Mouse (Mus musculus): ENCODE data around the gene Zfp867. TPM values are rescaled to one million over a fixed set of nuclear protein-coding genes. Genes with fewer than 3 reads are reported as not detected.

Zfp867 gene
- polyA plus RNA-seq, 1 experiment from 2014 or later, result 16.3 TPM

- no peaks in the 10 kb centered on the region for H3K27me3 ChIP-seq (ENCODE audit: control insufficient read depth, insufficient read depth, low read length)
- no peak for DNase-seq (ENCODE audit: low spot score)
- H3K4me1 ChIP-seq (replicated peaks; ENCODE audit: control insufficient read depth, insufficient read depth, low read length), result no peaks in the 10 kb centered on the region
- no peak overlapping the region for H3K27ac ChIP-seq
- ATAC-seq (ENCODE audit: low FRiP score), result no peak
- no peaks in the 10 kb centered on the region for H3K9me3 ChIP-seq (ENCODE audit: control insufficient read depth, low read length)
- no peak overlapping the region for H3K4me3 ChIP-seq (replicated peaks; ENCODE audit: low read length)
- no peak overlapping the region for H3K4me2 ChIP-seq (replicated peaks)
- H3K36me3 ChIP-seq (replicated peaks; ENCODE audit: control insufficient read depth, insufficient read depth), result peaks cover 33% of the 10 kb centered on the region
- H3K9ac ChIP-seq, result no peak overlapping the region
These were observed 29.2 kb downstream of the Zfp867 start for GRCm38 (mm10) chr11:59443102-59443501.

- ATAC-seq (ENCODE audit: low FRiP score) (no peak), DNase-seq (ENCODE audit: low spot score) (no peak)
- Histone ChIP-seq H3K27ac (no peak overlapping the region), H3K4me2 (replicated peaks) (no peak overlapping the region), H3K27me3 (ENCODE audit: control insufficient read depth, insufficient read depth, low read length) (no peaks in the 10 kb centered on the region), H3K4me3 (replicated peaks; ENCODE audit: low read length) (no peak overlapping the region), H3K9ac (no peak overlapping the region), H3K36me3 (replicated peaks; ENCODE audit: control insufficient read depth, insufficient read depth) (peaks cover 59% of the 10 kb centered on the region), H3K9me3 (ENCODE audit: control insufficient read depth, low read length) (0 out of 2 replicates have a peak, but pooled peaks cover 9% of the 10 kb centered on the region), H3K4me1 (replicated peaks; ENCODE audit: control insufficient read depth, insufficient read depth, low read length) (no peaks in the 10 kb centered on the region)
- 96% methylated on average over 12 of the region's 12 CpGs for WGBS
These were observed 34.3 kb downstream of the Zfp867 start for GRCm38 (mm10) chr11:59437954-59438353.

DNA sequence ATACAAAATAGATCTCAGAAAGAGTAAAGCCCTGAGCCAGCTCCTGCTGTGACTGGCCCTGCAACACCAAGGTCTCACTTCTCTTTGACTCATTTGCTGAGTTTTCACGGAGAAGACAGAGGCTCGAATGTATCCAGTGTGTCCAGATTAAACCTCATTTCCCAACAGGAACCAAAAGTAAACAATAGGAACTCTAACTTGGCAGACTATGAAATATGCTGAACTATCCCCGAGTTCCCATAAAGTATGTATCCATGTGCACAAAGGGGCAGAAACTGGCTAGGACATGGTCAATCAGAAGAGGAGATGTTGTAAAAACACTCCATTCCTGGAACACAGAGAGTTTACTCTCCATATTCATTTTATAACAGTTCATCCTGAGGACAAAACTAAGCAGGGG lies 40.0 kb downstream of the Zfp867 start:
- no peaks in the 10 kb centered on the region for H3K27me3 ChIP-seq (ENCODE audit: control insufficient read depth, insufficient read depth, low read length)
- no peak for ATAC-seq (ENCODE audit: low FRiP score)
- 0 out of 2 replicates have a peak, but pooled peaks cover 9% of the 10 kb centered on the region for H3K9me3 ChIP-seq (ENCODE audit: control insufficient read depth, low read length)
- H3K9ac ChIP-seq, result no peak overlapping the region
- DNase-seq (ENCODE audit: low spot score), result no peak
- no peaks in the 10 kb centered on the region for H3K4me1 ChIP-seq (replicated peaks; ENCODE audit: control insufficient read depth, insufficient read depth, low read length)
- no peak overlapping the region for H3K4me3 ChIP-seq (replicated peaks; ENCODE audit: low read length)
- no peak overlapping the region for H3K4me2 ChIP-seq (replicated peaks)
- H3K27ac ChIP-seq, result no peak overlapping the region
- peaks cover 73% of the 10 kb centered on the region for H3K36me3 ChIP-seq (replicated peaks; ENCODE audit: control insufficient read depth, insufficient read depth)
- WGBS, result 71% methylated on average over 3 of the region's 3 CpGs

GRCm38 (mm10) chr11:59429959-59430358 lies 42.3 kb downstream of the Zfp867 start:
- Histone ChIP-seq H3K36me3 (replicated peaks; ENCODE audit: control insufficient read depth, insufficient read depth) (peaks cover 78% of the 10 kb centered on the region), H3K9ac (no peak overlapping the region), H3K27me3 (ENCODE audit: control insufficient read depth, insufficient read depth, low read length) (no peaks in the 10 kb centered on the region), H3K4me1 (replicated peaks; ENCODE audit: control insufficient read depth, insufficient read depth, low read length) (no peaks in the 10 kb centered on the region), H3K4me3 (replicated peaks; ENCODE audit: low read length) (no peak overlapping the region), H3K27ac (no peak overlapping the region), H3K9me3 (ENCODE audit: control insufficient read depth, low read length) (no peaks in the 10 kb centered on the region), H3K4me2 (replicated peaks) (no peak overlapping the region)
- ATAC-seq (ENCODE audit: low FRiP score) (no peak), DNase-seq (ENCODE audit: low spot score) (no peak)
- WGBS, result 80% methylated on average over 1 of the region's 1 CpGs

DNA sequence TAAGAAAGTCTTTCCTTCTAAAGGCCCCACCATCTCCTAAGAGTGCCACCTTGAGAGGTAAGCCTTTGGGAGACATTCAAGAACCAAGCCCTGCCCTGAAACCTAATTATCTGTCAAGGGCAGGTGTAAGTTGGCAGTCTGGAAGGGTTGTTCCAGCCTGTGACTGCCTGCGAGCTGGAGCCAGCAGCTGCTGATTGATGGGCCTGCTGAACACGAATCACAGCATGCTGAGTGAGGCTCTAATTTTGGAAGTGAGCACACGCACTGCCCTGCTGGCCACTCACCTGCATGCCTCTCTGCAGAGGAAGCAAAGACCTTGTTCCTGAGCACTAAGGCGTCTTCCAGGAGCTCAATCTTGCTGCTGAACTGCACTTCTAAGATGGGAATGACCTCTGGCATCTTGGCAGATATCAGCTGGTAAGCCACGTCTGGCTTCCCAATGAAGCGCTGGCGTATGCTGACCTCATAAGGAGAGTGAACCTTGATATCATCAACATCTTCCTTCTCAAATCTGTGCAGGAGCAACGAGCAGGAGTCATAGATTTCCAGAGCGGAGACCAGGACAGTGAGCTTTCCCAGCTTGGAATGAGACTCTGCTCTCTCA lies 44.1 kb downstream of the Zfp867 start:
- H3K27ac ChIP-seq, result no peak overlapping the region
- ATAC-seq (ENCODE audit: low FRiP score) (no peak), DNase-seq (ENCODE audit: low spot score) (no peak)
- H3K36me3 ChIP-seq (replicated peaks; ENCODE audit: control insufficient read depth, insufficient read depth), result peaks cover 80% of the 10 kb centered on the region
- H3K4me2 ChIP-seq (replicated peaks), result no peak overlapping the region
- H3K9ac ChIP-seq, result no peak overlapping the region
- WGBS, result 92% methylated on average over 9 of the region's 9 CpGs
- H3K27me3 ChIP-seq (ENCODE audit: control insufficient read depth, insufficient read depth, low read length), result no peaks in the 10 kb centered on the region
- no peaks in the 10 kb centered on the region for H3K4me1 ChIP-seq (replicated peaks; ENCODE audit: control insufficient read depth, insufficient read depth, low read length)
- no peak overlapping the region for H3K4me3 ChIP-seq (replicated peaks; ENCODE audit: low read length)
- H3K9me3 ChIP-seq (ENCODE audit: control insufficient read depth, low read length), result no peaks in the 10 kb centered on the region

- H3K4me3 ChIP-seq (replicated peaks; ENCODE audit: low read length), result no peak overlapping the region
- H3K9ac ChIP-seq, result no peak overlapping the region
- H3K4me2 ChIP-seq (replicated peaks), result no peak overlapping the region
- H3K9me3 ChIP-seq (ENCODE audit: control insufficient read depth, low read length), result no peaks in the 10 kb centered on the region
- no peaks in the 10 kb centered on the region for H3K27me3 ChIP-seq (ENCODE audit: control insufficient read depth, insufficient read depth, low read length)
- H3K36me3 ChIP-seq (replicated peaks; ENCODE audit: control insufficient read depth, insufficient read depth), result peaks cover 73% of the 10 kb centered on the region
- DNase-seq (ENCODE audit: low spot score) (no peak), ATAC-seq (ENCODE audit: low FRiP score) (no peak)
- H3K4me1 ChIP-seq (replicated peaks; ENCODE audit: control insufficient read depth, insufficient read depth, low read length), result no peaks in the 10 kb centered on the region
- H3K27ac ChIP-seq, result no peak overlapping the region
- 64% methylated on average over 7 of the region's 7 CpGs for WGBS
These were observed 46.6 kb downstream of the Zfp867 start for GRCm38 (mm10) chr11:59425671-59426101.

DNA sequence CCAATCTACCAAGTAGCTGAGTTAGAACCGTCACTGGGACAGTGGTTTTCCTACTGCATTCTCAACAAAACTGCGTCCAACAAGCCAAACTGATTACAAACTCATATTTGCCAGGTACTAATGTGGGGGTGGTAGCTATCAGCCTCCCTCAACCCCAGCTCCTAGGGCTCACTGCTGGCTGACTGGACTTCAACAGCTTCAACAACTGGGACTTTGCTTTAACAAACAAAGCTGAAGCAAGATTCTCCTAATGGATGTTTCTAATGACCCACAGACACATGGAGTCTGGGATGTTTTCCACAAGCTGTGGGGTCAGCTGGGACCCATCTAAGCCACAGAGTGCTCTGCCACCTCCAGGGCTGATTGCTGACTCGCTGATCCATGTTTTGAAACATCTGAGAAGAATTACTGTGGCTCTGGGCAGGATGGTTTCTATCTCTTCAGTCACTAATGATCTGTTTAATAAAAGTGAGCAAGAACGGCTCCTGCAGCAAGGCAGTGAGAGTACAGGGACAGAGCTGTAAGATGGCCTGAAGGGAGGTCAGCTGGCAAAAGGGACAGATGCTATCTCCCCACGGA lies 49.2 kb downstream of the Zfp867 start:
- WGBS, result 84% methylated on average over 5 of the region's 5 CpGs
- no peak overlapping the region for H3K4me3 ChIP-seq (replicated peaks; ENCODE audit: low read length)
- H3K9ac ChIP-seq, result no peak overlapping the region
- H3K27ac ChIP-seq, result no peak overlapping the region
- no peak for DNase-seq (ENCODE audit: low spot score)
- no peaks in the 10 kb centered on the region for H3K9me3 ChIP-seq (ENCODE audit: control insufficient read depth, low read length)
- H3K4me1 ChIP-seq (replicated peaks; ENCODE audit: control insufficient read depth, insufficient read depth, low read length), result no peaks in the 10 kb centered on the region
- no peak for ATAC-seq (ENCODE audit: low FRiP score)
- H3K4me2 ChIP-seq (replicated peaks), result no peak overlapping the region
- H3K27me3 ChIP-seq (ENCODE audit: control insufficient read depth, insufficient read depth, low read length), result no peaks in the 10 kb centered on the region
- peaks cover 86% of the 10 kb centered on the region for H3K36me3 ChIP-seq (replicated peaks; ENCODE audit: control insufficient read depth, insufficient read depth)

GRCm38 (mm10) chr11:59421967-59422366 lies 50.3 kb downstream of the Zfp867 start:
- no peak for ATAC-seq (ENCODE audit: low FRiP score)
- peaks cover 86% of the 10 kb centered on the region for H3K36me3 ChIP-seq (replicated peaks; ENCODE audit: control insufficient read depth, insufficient read depth)
- no peak for DNase-seq (ENCODE audit: low spot score)
- no peak overlapping the region for H3K27ac ChIP-seq
- no peak overlapping the region for H3K4me2 ChIP-seq (replicated peaks)
- no peaks in the 10 kb centered on the region for H3K9me3 ChIP-seq (ENCODE audit: control insufficient read depth, low read length)
- 93% methylated on average over 2 of the region's 2 CpGs for WGBS
- H3K4me3 ChIP-seq (replicated peaks; ENCODE audit: low read length), result no peak overlapping the region
- H3K27me3 ChIP-seq (ENCODE audit: control insufficient read depth, insufficient read depth, low read length), result no peaks in the 10 kb centered on the region
- no peak overlapping the region for H3K9ac ChIP-seq
- H3K4me1 ChIP-seq (replicated peaks; ENCODE audit: control insufficient read depth, insufficient read depth, low read length), result no peaks in the 10 kb centered on the region

DNA sequence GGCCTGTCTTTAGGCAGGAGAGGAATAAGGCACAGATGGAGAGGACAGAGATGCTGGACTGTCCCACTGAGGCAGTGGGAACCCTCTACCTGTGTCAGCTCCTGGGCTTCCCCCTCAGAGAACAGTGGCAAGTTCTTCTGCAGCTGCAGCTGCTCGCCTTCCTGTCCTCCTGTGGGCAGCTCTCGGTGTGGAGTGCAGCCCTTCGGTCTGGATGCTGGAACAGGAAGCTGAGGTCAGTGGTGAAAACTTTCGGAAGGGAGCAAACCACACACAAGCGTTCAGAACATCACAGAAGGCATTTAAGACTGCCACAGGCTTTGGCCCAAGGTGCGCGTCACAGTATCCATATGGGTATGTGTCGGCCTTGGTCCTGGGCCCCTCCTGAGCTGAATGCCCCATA lies 50.8 kb downstream of the Zfp867 start:
- DNase-seq (ENCODE audit: low spot score) (no peak), ATAC-seq (ENCODE audit: low FRiP score) (no peak)
- H3K9me3 ChIP-seq (ENCODE audit: control insufficient read depth, low read length), result no peaks in the 10 kb centered on the region
- no peak overlapping the region for H3K4me2 ChIP-seq (replicated peaks)
- no peaks in the 10 kb centered on the region for H3K27me3 ChIP-seq (ENCODE audit: control insufficient read depth, insufficient read depth, low read length)
- WGBS, result 90% methylated on average over 8 of the region's 8 CpGs
- H3K4me1 ChIP-seq (replicated peaks; ENCODE audit: control insufficient read depth, insufficient read depth, low read length), result no peaks in the 10 kb centered on the region
- H3K36me3 ChIP-seq (replicated peaks; ENCODE audit: control insufficient read depth, insufficient read depth), result peaks cover 82% of the 10 kb centered on the region
- no peak overlapping the region for H3K27ac ChIP-seq
- H3K9ac ChIP-seq, result no peak overlapping the region
- no peak overlapping the region for H3K4me3 ChIP-seq (replicated peaks; ENCODE audit: low read length)

DNA sequence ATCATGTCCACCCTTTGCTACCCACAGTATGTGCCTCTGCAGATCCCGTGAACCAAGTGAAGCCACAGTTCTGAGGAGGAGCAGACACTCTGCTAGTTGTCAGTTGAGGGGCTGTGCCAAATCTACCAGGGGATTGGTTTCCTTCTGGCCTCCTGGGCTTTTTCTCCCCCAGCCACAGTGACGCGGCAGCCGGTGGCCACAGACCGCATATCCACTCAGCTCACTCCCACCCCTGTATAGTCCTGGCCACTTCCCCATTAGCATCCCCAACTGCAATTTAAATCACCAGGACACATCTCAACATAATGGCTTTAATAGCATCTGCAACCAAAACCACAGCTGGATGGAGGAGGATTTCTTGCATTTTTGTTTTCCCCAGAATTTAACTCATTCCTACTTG lies 53.6 kb downstream of the Zfp867 start:
- Histone ChIP-seq H3K4me1 (replicated peaks; ENCODE audit: control insufficient read depth, insufficient read depth, low read length) (no peaks in the 10 kb centered on the region), H3K9ac (no peak overlapping the region), H3K27me3 (ENCODE audit: control insufficient read depth, insufficient read depth, low read length) (no peaks in the 10 kb centered on the region), H3K36me3 (replicated peaks; ENCODE audit: control insufficient read depth, insufficient read depth) (peaks cover 66% of the 10 kb centered on the region), H3K4me3 (replicated peaks; ENCODE audit: low read length) (no peak overlapping the region), H3K4me2 (replicated peaks) (no peak overlapping the region), H3K27ac (no peak overlapping the region), H3K9me3 (ENCODE audit: control insufficient read depth, low read length) (no peaks in the 10 kb centered on the region)
- no peak for ATAC-seq (ENCODE audit: low FRiP score)
- 80% methylated on average over 5 of the region's 5 CpGs for WGBS
- DNase-seq (ENCODE audit: low spot score), result no peak
